Mouse (Mus musculus): ENCODE measurements at regions not wholly inside any gene's neighbourhood (a gene's known extent, or its start where the extent isn't known, plus 50 kb on each side); places are given as distances from the start of the nearest gene placed in this dataset.

GRCm38 (mm10) chr13:16379492-16379891 lies 367.8 kb downstream of the Inhba start:
- no peaks in the 10 kb centered on the region for H3K27me3 ChIP-seq
- ATAC-seq = no peak

GRCm38 (mm10) chr13:16379949-16380348 lies 368.3 kb downstream of the Inhba start:
- in situ Hi-C loops (cut with MboI; ENCODE audit: low pct_unique_long_range_greater_than_20kb) = no loop called here
- no peak for TF ChIP-seq CTCF (IDR thresholded peaks at IDR 0.05)
- no peaks in the 10 kb centered on the region for H3K27me3 ChIP-seq
- ATAC-seq (no peak), DNase-seq (ENCODE audit: low read depth, low spot score) (no peak)
- ChIA-PET POLR2A (no interaction called here), CTCF (no interaction called here)

More at GRCm38 (mm10) chr13:16379492-16379891, 367.8 kb downstream of the Inhba start:
- no peak for DNase-seq (ENCODE audit: low read depth, low spot score)
- in situ Hi-C loops (cut with MboI; ENCODE audit: low pct_unique_long_range_greater_than_20kb) = no loop called here
- ChIA-PET POLR2A (no interaction called here), CTCF (no interaction called here)
- TF ChIP-seq CTCF (IDR thresholded peaks at IDR 0.05) = no peak

- DNase-seq (ENCODE audit: low read depth, low spot score) (no peak), ATAC-seq (no peak)
- POLR2A ChIA-PET = no interaction called here
- no peaks in the 10 kb centered on the region for H3K27me3 ChIP-seq
- in situ Hi-C loops (cut with MboI; ENCODE audit: low pct_unique_long_range_greater_than_20kb) = no loop called here
- CTCF ChIA-PET = interaction anchor here (0.9 kb wide), 1 partner anchor 11 kb away, joined by 6 read pairs; no protein-coding TSS in a partner anchor
- TF ChIP-seq CTCF (IDR thresholded peaks at IDR 0.05) = no peak
Observed at GRCm38 (mm10) chr13:16382936-16383511, 371.4 kb downstream of the Inhba start.

GRCm38 (mm10) chr13:16416356-16417019 lies 404.8 kb downstream of the Inhba start:
- no peak for DNase-seq (ENCODE audit: low read depth, low spot score)
- H3K27me3 ChIP-seq = no peaks in the 10 kb centered on the region
- no peak for TF ChIP-seq CTCF (IDR thresholded peaks at IDR 0.05)
- ATAC-seq = no peak
- POLR2A ChIA-PET = no interaction called here
- CTCF ChIA-PET = interaction anchor here (1.1 kb wide), 1 partner anchor 10 kb away, joined by 3 read pairs; no protein-coding TSS in a partner anchor
- in situ Hi-C loops (cut with MboI; ENCODE audit: low pct_unique_long_range_greater_than_20kb) = no loop called here

- in situ Hi-C loops (cut with MboI; ENCODE audit: low pct_unique_long_range_greater_than_20kb) = no loop called here
- ChIA-PET CTCF (no interaction called here), POLR2A (no interaction called here)
- DNase-seq (ENCODE audit: low read depth, low spot score) (no peak), ATAC-seq (no peak)
- no peak for TF ChIP-seq CTCF (IDR thresholded peaks at IDR 0.05)
- H3K27me3 ChIP-seq = no peaks in the 10 kb centered on the region
Observed at GRCm38 (mm10) chr13:16424147-16424546, 412.5 kb downstream of the Inhba start.

- no peak for DNase-seq (ENCODE audit: low read depth, low spot score)
- POLR2A ChIA-PET = no interaction called here
- no peaks in the 10 kb centered on the region for H3K27me3 ChIP-seq
- CTCF ChIA-PET = no interaction called here
- ATAC-seq = no peak
- TF ChIP-seq CTCF (IDR thresholded peaks at IDR 0.05) = no peak
- in situ Hi-C loops (cut with MboI; ENCODE audit: low pct_unique_long_range_greater_than_20kb) = no loop called here
Observed at GRCm38 (mm10) chr13:16435436-16435835, 423.8 kb downstream of the Inhba start.

GRCm38 (mm10) chr13:16453234-16453633 lies 441.6 kb downstream of the Inhba start:
- ATAC-seq = peak; percentile 71
- CTCF ChIA-PET = interaction anchor here (0.9 kb wide), 1 partner anchor 11 kb away, joined by 5 read pairs; no protein-coding TSS in a partner anchor

GRCm38 (mm10) chr13:16459743-16460142 lies 448.1 kb downstream of the Inhba start:
- in situ Hi-C loops (cut with MboI; ENCODE audit: low pct_unique_long_range_greater_than_20kb) = no loop called here
- H3K27me3 ChIP-seq = no peaks in the 10 kb centered on the region
- ChIA-PET POLR2A (no interaction called here), CTCF (interaction anchor here (1.1 kb wide), 1 partner anchor 11 kb away, joined by 3 read pairs; no protein-coding TSS in a partner anchor)
- DNase-seq (ENCODE audit: low read depth, low spot score) = no peak
- no peak for TF ChIP-seq CTCF (IDR thresholded peaks at IDR 0.05)
- no peak for ATAC-seq

More at GRCm38 (mm10) chr13:16453234-16453633, 441.6 kb downstream of the Inhba start:
- POLR2A ChIA-PET = no interaction called here
- H3K27me3 ChIP-seq = no peaks in the 10 kb centered on the region
- no peak for TF ChIP-seq CTCF (IDR thresholded peaks at IDR 0.05)
- DNase-seq (ENCODE audit: low read depth, low spot score) = peak; percentile 38
- in situ Hi-C loops (cut with MboI; ENCODE audit: low pct_unique_long_range_greater_than_20kb) = no loop called here

- no peak for TF ChIP-seq CTCF (IDR thresholded peaks at IDR 0.05)
- ChIA-PET CTCF (interaction anchor here (0.7 kb wide), 1 partner anchor 11 kb away, joined by 3 read pairs; no protein-coding TSS in a partner anchor), POLR2A (interaction anchor here (0.9 kb wide), 1 partner anchor 41 kb away, joined by 4 read pairs; no protein-coding TSS in a partner anchor)
- in situ Hi-C loops (cut with MboI; ENCODE audit: low pct_unique_long_range_greater_than_20kb) = no loop called here
- ATAC-seq = no peak
- DNase-seq (ENCODE audit: low read depth, low spot score) = no peak
- H3K27me3 ChIP-seq = no peaks in the 10 kb centered on the region
Observed at GRCm38 (mm10) chr13:16461681-16462080, 450.0 kb downstream of the Inhba start.

GRCm38 (mm10) chr13:16464823-16465222 lies 453.2 kb downstream of the Inhba start:
- H3K27me3 ChIP-seq = no peaks in the 10 kb centered on the region
- CTCF ChIA-PET = interaction anchor here (1.3 to 1.8 kb wide), 2 partner anchors 12 to 58 kb away, joined by 3 to 5 read pairs; no protein-coding TSS in a partner anchor
- no peak for TF ChIP-seq CTCF (IDR thresholded peaks at IDR 0.05)
- ATAC-seq = no peak
- DNase-seq (ENCODE audit: low read depth, low spot score) = no peak
- in situ Hi-C loops (cut with MboI; ENCODE audit: low pct_unique_long_range_greater_than_20kb) = no loop called here
- POLR2A ChIA-PET = no interaction called here

GRCm38 (mm10) chr13:16465317-16465716 lies 453.7 kb downstream of the Inhba start:
- no peaks in the 10 kb centered on the region for H3K27me3 ChIP-seq
- in situ Hi-C loops (cut with MboI; ENCODE audit: low pct_unique_long_range_greater_than_20kb) = no loop called here
- ATAC-seq (no peak), DNase-seq (ENCODE audit: low read depth, low spot score) (no peak)
- ChIA-PET POLR2A (no interaction called here), CTCF (interaction anchor here (1.3 kb wide), 1 partner anchor 12 kb away, joined by 5 read pairs; no protein-coding TSS in a partner anchor)
- TF ChIP-seq CTCF (IDR thresholded peaks at IDR 0.05) = no peak

Data from Patski (cell line).